Mouse (Mus musculus) mouse trophoblast stem cell (cell line): ENCODE results near the gene Casp9.
"Not testable (repeated sequence)": the region's sequence is repeated elsewhere in the genome, so short reads cannot be mapped to it uniquely, and the experiment has no call there.

Experiments used
- in situ Hi-C, 2 experiments: fragments of 300-500 bp; cut with MseI, MboI; formaldehyde crosslinking; loops; 2 replicates in 1 of 2; 3 replicates in 1 of 2; pipeline ENCODE4 v1.15.1; 2025

Casp9 gene

DNA sequence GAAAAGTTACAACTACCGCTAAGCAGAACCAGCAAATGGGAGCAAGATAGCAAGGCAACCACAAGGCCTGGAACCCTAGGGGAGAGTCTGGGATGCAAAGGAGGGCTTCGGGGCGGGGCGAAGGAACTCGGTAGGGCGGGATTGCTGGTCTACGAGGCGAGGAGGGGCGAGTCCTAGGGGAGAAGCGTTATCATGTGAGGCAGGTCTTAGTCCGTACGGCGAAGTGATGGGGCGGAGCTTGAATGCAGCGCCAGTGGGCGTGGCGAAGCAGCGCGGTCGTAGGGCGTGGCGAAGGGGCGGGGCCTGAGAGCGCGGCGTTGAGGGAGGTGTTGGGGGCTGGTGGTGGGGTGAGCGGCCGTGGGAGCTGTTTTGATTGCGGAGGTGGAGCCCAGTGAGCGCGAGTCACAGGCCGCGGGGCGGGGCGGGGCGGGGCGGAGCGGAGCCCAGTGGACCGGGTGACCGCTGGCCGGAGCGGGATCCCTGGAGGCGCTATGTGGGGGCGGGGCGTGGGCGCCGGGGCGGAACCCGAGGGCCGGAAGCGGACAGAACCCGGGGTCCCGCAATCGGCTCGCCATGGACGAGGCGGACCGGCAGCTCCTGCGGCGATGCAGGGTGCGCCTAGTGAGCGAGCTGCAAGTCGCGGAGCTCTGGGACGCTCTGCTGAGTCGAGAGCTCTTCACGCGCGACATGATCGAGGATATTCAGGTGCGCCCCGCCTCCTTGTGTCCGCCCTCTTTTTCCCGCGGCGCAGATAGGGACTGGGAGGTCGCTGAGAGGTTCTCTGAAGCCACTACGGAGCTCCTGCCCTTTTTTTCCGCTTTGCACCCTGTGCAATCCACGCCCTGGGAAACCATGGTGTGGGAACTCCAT lies at the start of gene Casp9:
Gene Casp9, plus strand, starts transcription at position 331 of the 870 bp plus-strand sequence.
- in situ Hi-C loops = no loop called here

DNA sequence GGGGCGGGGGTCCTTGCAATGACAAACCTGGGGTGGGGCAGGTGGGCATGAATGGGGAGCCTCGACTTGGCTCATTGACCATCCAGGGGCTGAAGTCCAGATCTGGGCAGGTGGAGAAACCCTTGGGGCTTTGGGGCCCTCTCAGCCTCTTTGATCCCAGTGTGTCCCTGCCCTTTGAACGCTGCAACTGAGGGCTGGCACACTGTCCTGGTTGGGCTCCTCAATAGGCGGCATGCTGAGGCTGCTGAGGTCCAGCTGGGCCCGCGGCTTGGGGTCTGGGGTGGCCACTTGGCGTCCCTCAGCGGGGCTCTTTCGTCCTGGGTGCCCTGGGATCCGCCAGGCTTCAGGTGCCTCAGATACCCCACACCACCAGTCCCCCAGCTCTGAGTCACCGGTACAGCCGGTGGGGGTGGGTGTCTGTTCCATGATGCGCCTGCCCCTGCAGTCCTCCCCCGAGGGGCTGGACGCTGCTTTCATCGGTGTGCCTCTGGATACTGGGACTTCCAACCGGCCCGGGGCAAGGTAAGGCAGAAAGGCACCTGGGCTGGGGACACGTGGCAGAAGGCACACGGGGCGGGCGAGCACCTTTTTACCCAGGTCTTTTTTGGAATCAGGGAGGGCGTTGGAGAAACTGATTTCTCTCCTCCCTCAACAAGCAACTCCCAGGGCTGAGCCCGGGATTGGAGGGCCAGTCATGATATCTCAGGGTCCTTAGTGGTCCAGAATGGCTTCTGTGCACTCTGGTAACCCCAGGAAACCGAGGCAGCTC lies 46.6 kb upstream of the Casp9 start, which contains the start of gene Agmat:
Gene Agmat, plus strand, starts transcription at position 95 of the 769 bp plus-strand sequence.
- in situ Hi-C loops = no loop called here

DNA sequence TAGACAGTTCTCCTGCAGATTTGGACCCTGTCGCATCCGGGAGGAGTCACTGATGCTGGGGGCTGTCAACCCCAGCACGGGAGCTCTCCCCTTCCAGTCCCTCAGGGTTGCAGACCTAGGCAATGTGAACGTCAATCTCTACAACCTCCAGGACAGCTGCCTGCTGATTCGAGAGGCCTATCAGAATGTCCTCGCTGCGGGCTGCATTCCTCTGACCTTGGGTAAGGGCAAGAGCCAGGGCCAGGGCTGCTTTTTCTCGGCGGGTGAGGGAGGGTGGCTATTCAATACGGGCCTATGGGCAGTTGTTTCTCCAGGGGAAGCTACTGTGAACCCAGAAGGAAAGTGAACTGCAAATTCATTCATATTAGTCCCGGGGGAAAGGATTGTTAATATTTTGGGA lies 43.9 kb upstream of the Casp9 start:
- in situ Hi-C loops = no loop called here

DNA sequence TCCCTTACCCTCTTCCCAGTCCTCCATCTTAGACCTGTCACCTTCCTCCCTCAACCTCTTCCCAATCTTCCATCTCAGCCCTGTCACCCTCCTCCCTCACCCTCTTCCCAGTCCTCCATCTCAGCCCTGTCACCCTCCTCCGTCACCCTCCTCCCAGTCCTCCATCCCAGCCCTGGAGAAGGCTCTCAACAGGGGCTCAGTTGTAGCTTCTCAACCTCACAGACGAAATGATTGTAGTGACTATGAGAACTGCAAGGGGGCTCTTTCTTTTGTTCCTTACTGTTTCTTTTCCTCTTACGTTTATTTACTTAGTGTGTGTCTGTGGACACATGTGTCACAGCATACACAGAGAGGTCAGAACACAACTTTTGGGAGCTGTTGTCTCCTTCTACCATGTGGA lies 42.6 kb upstream of the Casp9 start:
- in situ Hi-C loops = no loop called here

DNA sequence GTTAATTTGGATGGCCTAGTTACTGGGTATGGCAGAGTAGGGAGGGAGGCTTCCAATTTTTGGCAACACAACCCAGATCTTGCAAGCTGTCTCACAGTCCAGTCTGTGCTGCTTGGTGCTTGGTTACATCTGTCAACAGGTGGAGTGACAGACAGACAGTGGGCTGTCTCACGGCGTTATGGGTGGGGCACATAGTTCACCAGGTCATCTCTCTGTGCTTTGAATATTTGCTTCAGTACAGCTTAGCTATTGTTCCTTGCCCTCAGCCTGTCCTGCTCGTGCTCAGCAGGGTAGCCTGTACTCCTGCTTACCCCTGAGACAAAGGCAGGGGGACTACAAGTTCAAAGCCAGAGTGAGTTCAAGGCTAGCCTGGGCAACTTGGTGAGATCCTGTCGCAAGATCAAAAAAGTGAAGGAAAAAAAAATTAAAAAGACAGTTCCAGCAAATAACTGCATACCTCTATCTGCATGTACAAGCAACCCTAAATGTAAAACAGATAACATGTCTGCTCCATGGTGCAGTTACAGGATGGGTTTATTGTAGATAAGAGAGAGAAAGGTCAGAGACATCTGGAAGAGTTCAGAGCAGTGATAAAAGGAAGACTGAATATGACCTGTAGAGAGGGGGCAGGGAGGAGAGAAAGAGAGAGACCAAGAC lies 41.9 kb upstream of the Casp9 start:
- in situ Hi-C loops = no loop called here

DNA sequence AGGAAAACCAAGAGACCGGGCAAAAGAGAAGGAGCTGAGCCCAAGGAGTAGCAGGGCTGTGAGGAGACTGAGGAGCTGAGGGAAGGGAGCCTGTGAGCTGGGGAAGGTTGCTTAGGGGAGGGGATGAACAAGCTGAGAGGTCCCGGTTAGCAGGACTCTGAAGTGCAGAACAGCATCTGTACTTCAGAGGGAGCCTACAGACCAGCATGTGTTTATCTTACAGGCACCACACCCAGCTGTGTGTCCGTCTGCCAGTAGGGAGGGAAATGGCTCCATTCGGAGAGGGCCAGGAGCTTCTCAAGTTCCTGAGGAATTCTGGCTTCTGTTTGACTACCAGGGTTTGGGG lies 41.4 kb upstream of the Casp9 start:
- in situ Hi-C loops = no loop called here

DNA sequence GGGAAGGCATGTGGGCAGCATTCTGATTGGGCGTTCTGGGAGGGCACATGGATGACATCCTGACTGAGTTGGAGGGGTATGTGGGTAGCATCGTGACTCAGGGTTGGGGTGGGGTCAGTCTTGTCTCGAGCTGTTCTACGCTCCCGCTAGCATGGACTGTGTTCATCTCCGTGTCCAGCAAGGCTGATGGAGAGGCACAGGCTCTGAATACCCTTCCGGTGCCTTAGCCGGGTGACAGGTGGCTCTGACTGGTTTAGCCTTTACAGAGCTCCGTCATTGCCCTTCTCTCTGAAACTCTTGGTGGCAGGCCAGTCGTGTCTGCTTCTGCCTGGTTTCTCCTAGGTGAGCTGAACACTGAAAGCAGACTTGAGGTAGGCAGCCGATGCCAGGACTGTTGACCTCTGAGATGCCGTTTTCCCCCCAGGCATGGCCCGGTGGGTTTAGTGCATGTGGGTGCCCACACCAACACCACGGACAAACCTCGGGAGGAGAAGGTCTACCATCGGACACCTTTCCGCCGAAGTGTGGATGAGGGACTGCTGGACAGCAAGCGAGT lies 38.0 kb upstream of the Casp9 start:
- in situ Hi-C loops = no loop called here

DNA sequence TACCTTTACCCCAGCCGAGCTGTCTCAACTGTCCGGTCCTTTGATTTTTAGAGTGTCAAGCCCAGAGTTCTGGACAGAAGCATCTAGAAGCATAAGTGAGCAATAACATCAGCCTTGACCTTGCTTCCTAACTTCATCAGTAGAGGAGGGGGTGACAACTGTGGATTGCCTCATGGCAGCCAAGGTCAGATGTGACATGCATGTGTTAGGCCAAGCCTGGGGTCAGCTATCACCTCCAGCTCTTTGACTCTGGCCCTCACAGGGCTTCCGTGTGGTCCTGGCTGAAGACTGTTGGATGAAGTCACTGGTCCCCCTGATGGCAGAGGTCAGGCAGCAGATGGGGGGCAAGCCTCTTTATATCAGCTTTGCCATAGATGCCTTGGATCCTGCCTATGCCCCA lies 36.3 kb upstream of the Casp9 start:
- in situ Hi-C loops = no loop called here

DNA sequence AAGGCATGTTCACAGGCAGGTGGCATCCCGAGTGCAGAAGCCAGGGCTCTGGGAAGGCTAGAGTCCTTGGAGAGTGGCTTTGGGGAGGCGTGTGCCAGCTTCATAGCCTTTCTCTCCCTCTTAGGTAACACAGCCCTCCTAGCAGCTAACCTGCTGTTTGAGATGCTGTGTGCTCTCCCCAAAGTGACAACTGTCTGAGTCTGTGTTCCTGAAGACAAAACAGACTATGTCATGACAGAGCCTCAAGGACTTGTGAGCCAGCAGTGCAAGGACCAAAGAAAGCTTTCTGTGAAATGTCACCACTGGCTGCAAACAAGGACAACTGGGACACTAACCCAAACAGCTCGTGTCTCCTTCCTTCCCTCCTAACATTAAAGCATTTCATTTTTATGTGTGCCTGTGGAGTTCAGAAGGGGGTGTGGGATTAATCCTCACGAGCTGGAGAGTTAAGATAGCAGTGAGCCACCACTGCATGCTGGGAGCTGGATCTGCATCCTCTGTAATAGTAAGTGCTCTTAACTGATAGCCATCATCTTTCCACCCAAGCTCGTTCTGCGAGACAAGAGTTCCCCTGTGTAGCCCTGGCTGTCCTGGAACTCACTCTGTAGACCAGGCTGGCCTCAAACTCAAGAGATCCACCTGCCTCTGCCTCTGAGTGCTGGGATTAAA lies 34.4 kb upstream of the Casp9 start:
- in situ Hi-C loops = no loop called here

DNA sequence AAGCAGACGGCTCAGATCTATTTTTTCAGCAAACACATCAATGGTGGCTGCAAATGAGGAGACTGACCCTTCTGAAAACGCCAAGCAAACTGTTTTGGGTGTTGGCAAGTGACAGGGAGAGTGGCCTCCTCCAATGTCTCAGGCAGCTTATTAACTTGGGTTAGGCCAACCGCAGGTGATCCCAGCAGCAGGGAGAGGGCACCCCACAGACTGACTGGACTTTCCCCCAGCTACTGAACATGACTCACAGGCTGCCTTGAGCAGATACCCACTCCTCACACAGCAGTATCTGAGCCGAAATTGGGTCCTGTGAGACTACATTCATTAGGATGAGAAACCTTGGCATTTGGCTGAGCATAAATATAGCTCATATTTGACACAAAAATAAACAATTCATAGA lies 32.5 kb upstream of the Casp9 start:
- in situ Hi-C loops = no loop called here

DNA sequence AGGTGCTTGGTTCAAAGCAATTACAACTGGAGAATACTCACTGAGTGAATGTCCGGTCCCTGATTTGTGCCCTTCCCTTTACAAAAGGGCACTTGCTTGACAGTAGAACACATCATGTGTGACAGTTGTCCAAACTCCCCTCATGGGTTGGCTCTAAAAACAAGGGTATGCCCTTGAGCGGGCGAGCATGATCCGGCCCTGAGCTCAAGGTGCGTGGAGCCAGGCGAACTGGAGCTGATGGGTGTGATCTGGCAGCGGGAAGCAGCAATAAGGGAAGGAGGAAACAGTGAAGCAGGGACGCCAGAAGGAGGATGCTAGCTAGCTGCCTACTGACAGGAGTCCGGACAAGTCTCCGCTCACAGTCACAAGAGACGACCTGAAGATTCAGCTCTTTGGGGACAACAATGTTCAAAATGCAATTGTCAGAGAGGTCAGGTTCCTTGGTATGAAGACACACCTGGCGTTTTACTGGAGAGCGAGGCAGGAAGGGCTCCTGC lies 31.3 kb upstream of the Casp9 start:
- in situ Hi-C loops = no loop called here

DNA sequence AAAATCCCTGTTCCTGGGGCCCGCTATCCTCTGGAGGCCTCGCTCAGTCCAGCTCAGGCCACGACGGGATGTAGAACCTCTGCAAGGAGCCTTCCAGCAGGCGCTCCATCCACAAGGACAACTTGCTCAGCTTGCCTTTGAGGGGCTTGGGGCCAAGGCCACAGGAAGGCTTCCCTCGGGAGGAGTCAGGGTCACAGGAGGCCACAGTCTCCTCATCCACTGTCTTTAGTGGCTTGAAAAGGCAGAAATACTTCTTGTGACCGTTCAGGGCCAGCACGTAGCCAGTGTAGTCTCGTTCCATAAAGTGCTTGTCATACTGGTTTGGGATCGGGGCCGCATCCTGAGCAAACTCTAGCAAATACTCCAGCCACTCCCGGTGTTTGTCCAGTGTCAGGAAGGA lies 29.9 kb upstream of the Casp9 start:
- in situ Hi-C loops = no loop called here

DNA sequence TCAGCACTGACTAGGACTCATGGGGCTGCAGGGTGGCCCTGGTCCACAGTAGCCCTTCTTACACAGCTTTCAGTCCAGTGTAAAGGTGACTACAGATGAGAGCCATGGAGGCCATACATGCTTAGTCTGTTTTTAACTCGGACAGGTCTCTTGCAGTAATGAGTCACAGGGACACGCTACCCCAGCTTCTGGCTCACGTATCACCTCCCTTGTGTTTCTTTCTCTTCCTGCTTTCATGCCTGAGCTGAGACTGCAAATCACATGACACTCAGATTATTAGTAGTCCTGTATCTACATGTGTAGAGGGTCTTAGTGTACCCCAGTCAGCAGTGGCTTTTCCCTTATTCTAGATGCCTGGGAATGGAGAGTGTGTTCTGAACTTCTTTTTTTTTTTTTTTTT lies 28.4 kb upstream of the Casp9 start:
- in situ Hi-C loops = no loop called here

DNA sequence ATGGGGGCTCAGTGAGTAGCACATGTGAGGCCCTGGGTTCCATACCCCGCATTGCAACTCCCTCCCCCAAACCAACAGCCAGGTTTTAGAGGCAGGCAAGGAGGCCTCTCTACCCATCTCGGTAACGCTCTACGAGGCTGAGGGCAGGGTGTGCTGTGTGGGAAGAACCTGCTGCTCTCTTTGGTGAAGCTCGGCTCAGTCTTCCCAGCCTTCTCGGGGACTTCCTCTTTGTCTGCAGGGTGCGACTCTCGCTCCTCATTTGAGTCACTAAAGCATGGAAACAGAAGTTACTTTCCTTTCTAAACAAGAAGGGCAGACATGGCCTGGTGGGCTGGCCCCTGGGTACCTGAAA lies 27.1 kb upstream of the Casp9 start:
- in situ Hi-C loops = no loop called here

DNA sequence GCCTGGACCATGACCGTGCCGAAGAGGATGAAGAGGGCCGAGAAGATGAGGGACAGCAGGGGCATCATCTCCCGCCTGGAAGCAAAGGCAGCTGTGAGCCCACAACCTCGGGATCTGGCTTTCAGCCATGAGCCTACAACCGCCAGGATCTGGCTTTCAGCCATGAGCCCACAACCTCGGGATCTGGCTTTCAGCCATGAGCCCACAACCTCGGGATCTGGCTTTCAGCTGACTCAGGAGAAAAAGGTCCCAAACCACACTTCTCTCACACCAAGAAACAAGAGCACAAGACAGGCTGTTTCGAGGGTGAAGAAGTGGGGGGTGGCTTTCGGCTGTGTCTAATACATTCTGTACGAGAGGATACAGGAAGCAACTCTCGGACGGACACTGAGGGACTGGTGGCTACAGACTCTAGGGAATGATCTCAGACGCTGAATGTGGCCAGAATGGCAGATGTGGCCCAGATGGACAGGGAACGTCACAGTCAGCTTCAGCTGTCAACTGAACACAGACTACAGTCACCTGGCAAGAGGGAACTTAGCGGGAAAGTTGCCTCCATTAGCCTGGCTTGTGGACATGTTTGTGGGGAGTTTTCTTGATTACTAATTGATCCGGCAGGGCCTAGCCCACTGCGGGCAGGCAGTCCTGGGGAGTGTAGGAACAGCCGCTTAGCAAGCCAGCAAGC lies 26.6 kb upstream of the Casp9 start:
- in situ Hi-C loops = no loop called here

DNA sequence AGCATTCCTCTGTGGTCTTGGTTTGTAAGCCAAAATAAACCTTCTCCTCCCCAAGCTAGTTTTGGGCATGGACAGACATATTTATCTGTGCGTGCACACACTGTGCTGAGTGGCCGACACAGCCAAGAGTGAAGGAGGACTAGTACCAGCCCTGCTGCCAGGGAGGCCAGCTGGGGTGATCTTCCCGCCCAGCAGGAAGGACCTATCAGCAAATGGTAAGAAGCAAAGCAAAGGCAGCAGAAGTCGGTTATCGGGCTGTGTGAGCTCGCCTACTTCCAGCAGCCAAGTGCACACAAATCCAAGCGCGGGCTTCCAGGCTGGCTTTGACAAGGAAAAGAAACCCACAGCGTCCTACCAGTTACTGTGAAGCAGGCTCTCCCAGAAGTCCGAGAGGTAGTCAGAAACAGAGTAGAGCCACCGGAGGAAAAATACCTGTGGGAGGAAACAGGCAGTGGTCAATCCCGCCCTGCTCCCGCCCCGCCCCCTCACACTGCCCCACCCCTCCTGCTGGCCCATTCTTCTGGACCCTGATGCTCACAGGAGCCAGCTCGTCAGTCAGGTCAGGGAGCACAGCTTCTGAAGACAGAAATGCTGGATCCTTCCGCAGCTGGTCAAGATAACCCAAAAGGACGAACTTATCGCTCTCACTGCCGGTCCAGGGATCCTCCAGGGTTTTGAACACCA lies 25.9 kb upstream of the Casp9 start:
- in situ Hi-C loops = no loop called here

DNA sequence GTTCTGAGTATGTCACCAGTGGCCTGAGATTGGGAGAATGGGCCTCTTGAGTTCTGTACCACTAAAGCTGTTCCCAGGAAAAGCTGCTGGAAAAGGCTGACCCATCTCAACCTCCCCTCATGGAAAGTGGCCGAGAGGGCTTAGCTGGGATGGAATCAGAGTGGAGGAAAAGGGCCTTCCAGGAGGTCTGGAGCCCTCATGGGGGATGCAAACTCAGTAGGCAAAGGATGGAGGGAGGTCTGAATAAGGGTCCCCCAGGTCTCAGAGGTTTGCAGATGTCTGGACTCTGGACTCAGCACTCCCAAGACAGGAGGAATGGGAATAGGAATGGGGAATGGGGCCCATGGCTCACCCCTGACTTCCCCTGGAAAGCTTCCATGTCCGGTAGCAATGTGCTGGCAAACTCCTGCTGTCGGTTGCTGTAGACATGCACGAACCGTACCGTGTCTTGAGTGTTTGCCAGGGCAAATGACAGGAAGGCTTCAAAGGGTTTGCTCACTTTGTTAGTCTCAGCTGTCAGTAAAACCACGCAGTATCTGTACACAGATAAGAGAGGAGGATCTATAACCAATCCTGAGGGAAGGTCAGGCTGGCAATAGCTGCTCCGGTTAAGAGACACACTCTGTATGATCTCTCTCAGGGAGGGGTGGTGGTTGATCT lies 23.8 kb upstream of the Casp9 start:
- in situ Hi-C loops = no loop called here

DNA sequence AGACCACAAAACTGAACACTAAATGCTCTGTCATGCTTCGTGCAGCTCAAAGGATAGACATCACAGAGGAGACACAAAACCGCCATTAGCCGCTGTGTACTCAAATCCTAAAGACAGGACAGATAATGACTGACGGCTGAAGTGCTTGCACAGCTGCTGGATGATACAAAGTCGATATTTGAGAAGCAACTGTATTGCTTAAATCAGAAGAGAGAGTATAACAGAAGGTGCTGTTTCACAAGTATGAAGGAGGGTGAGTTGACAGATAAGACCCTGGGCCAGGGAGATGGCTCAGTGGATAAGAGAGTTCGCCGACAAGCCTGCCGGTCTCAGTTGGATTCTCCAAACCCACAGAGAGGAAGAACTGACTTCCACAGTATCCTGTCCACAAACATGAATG lies 21.6 kb upstream of the Casp9 start:
- in situ Hi-C loops = no loop called here

DNA sequence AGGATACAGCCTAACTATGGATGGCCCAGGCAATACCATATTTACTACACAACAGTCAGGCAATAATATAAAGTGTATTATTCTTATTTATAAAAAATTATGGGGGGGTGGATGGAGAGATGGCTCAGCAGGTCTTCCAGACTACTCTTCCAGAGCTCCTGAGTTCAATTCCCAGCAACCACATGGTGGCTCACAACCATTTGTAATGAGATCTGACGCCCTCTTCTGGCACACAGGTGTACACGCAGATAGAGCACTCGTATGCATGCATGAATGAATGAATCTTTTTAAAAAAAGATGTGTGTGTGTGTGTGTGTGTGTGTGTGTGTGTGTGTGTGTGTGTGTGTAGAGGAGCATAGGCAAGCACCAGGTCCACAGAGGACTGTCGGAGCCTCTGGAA lies 20.4 kb upstream of the Casp9 start:
- in situ Hi-C loops = not testable (repeated sequence)

DNA sequence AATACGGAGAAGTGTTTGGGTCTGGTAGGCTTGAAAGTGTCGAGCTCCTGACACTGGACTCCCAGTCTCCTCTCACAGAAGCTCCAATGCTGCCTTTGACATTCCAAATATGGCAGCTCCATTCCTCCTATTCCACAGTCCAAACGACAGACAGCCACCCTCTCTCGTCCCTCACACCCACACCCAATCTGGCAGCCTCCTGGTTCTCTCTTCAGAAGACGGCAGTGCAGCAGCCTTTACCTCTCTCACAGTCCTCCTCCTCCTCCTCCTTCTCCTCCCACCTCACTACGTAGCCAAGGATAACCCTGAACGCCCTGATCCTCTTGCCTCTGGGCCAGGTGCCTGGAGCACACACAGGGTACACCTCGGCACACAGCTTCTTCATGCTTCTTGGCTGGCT lies 13.6 kb upstream of the Casp9 start:
- in situ Hi-C loops = no loop called here
